Mouse (Mus musculus) left cerebral cortex, postnatal 4 days (tissue): ENCODE results near the gene Vwa8. TPM values are rescaled to one million over a fixed set of nuclear protein-coding genes. Genes with fewer than 3 reads are reported as not detected.
"Not testable (repeated sequence)": the region's sequence is repeated elsewhere in the genome, so short reads cannot be mapped to it uniquely, and the experiment has no call there.

Source experiments
- DNase-seq: peaks from one replicate; pipeline ENCODE4 v3.0.0-alpha.2; 2022
- intact Hi-C: fragments of 180-260 bp; cut with DNase I; formaldehyde crosslinking; loops from one replicate; pipeline ENCODE4 v1.15.1; 2025
- total RNA-seq, 2 experiments: library from RNA; stranded (reverse); gene quantifications; 2 replicates each; pipeline ENCODE4 v1.2.3; 2021

Gene Vwa8
- total RNA-seq, 2 experiments from 2014 or later = 16.8 to 17.1 TPM

GRCm38 (mm10) chr14:78955745-78956144 is 106.9 kb downstream of the Vwa8 start:
- intact Hi-C loops = no loop called here

GRCm38 (mm10) chr14:78970621-78971020 is 121.8 kb downstream of the Vwa8 start:
- no peak for DNase-seq
- intact Hi-C loops = no loop called here

More at GRCm38 (mm10) chr14:78955745-78956144, 106.9 kb downstream of the Vwa8 start:
- no peak for DNase-seq

- intact Hi-C loops = no loop called here
- no peak for DNase-seq
Measured at GRCm38 (mm10) chr14:78972424-78972823, 123.6 kb downstream of the Vwa8 start.

DNA sequence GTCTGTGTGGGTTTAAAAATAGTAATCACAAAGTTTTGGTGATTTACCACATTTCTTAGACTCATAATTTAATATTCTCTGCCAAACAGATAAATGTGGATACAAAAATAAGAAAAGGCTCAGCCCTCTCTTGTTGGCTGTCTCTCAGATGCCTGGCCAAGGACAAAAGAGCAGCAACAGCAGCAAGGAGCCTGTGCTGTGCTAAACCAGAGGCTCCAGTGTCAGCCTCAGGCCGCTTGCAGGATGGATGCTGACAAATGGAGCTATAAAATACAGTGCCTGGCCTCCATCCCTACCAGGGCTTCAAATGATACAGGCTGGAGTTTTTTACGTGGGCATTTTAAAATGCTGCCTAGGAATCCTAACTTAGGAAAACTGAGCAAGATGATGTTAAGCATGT is 134.3 kb downstream of the Vwa8 start:
- no peak for DNase-seq

GRCm38 (mm10) chr14:78984296-78984695 is 135.4 kb downstream of the Vwa8 start:
- intact Hi-C loops = no loop called here
- DNase-seq = no peak

More for the DNA sequence above, 134.3 kb downstream of the Vwa8 start:
- intact Hi-C loops = no loop called here

GRCm38 (mm10) chr14:78987543-78987942 is 138.7 kb downstream of the Vwa8 start:
- DNase-seq = no peak
- intact Hi-C loops = no loop called here

DNA sequence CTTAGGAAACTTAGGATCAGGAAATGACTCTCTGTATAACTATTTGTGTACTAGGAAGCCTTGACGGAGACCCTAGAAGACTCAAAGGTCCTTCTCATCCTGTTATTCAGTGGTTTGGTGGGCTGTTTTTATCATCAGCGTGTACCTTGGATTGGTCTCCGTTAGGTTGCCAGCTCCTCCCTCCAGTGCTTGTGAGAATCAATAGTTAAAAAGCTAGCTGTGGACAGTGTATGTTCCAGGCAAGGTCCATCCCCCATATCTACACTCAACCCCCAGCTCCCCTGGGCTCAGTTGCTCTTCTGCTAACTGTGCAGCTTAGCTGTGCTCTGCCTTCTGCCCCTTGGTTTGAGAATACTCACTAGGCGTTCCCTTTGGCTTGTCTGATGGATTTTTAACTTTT is 143.6 kb downstream of the Vwa8 start:
- intact Hi-C loops = no loop called here
- no peak for DNase-seq

DNA sequence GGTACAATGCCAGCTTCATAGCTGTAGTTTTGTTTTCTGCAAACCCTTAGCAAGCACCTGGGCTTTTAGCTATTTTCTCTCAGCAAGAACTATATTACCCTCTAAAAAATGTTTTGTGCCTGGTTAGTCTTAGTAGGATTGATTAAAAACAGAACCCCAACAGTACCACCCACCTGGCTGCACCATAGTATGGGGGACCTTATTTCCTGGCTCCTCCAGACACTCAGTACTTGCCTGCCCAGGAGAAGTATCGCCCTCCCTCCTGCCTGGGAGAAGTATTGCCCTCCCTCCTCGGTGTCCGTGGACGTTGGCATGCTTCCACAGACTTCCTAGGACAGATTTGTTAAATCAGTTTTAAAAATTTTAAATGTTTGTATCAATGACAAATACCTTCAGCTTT is 144.7 kb downstream of the Vwa8 start:
- DNase-seq = no peak
- intact Hi-C loops = no loop called here

DNA sequence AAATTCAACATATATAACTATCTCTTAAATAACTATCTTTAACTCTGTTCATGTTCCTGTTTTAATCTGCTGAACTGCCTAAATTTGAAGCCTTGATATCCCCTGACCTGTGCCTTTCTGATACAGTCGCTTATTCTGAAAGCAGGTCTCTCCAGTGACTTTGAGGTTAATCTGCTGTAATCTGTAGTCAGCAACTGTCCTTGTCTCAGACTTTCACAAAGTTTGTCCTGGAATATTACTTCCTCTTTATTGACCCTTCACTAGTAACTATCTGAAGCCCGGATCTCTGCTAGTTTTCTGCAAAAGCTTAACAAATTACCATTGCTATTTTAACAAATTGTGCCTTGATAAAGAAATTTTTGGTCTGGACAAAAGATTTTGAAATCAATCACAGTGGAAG is 147.5 kb downstream of the Vwa8 start:
- no peak for DNase-seq
- intact Hi-C loops = no loop called here

- intact Hi-C loops = no loop called here
- DNase-seq = peak; percentile 53
Measured at GRCm38 (mm10) chr14:79003576-79003975, 154.7 kb downstream of the Vwa8 start.

DNA sequence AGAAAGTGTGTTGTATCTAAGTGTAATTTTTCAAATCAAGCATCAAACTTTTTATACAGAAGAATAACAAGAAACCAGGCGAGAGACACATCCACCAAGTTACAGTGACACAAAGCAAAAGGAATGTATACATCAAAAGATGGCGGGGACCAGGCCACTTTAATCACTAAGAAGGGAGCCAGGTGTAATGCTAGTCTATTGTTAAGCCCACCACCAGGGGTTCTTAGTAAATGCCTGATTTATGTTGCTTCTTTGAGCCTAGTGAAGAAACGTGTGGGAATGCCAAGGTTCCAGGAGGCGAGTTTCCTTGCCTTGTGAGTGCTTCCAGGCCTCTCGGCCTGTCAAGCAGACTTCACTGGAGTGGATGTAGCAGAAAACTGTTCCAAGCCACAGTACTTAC is 168.9 kb downstream of the Vwa8 start:
- DNase-seq, intact Hi-C loops: not testable (repeated sequence)

GRCm38 (mm10) chr14:79018564-79018963 is 169.7 kb downstream of the Vwa8 start:
- DNase-seq = no peak
- intact Hi-C loops = no loop called here

DNA sequence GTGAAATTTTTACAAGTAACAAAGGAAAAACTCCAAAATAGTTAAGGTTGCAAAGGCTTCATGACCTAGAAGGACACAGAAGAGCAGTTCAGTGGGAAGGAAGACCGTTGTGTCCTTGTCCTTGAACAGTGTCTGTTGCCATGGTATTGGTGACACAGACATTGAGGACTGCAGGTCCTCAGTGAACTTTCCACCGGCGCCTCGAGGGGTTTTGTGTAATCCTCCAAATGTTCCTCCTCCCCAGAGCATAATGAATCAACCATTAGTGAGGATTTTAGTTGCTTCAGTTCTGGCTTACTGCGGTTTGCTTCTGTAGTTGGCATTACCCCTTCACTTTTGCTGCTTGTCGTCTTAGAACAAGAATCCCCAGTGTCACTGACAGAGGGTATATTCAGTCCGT is 172.9 kb downstream of the Vwa8 start:
- no peak for DNase-seq
- intact Hi-C loops = no loop called here

DNA sequence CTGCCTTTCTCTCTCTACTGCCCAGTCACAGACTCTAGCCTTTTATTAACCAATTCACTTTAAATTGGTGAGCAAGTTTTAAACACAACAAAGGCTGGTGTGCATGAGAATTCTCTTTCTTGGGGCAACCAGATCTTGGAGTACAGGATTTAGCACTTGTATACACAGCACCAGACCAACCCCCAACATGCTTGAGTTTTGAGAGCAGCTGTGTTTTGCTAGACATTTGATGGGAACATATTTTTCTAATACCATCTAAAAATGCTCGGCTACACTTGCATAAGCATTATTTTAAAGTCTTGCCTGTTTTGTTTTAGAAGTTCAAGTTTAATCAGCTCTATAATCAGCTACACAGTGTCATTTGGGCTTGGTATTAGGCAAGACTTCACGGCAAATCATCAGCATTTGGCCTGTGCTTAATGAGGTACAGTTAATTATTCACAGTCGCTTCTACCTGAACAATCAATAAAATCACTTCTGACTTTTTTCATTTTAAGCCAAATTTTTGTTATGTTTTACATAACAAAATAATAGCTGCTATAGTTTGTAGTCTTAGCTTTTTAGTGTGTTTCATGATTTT is 180.2 kb downstream of the Vwa8 start:
- intact Hi-C loops = no loop called here
- DNase-seq = no peak

DNA sequence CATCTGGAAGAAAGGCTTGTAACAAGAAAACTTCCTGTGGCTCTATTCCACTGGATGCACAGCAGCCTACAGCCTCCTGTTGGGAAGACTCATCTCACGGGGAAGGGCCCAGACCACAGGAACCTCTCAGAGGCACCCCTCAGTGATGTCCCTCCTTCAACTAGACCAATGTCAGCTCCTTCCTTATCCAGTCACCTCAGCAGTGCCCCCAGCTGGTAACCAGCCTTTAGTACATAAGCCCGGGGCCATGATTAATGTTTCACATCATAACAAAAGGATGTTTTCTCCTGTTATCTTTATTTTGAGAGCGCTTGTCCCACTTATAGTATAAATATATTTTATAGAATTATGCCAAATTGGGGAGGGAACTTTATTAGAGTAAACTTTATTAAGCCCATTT is 181.9 kb downstream of the Vwa8 start:
- intact Hi-C loops = no loop called here
- DNase-seq = peak; percentile 5

- no peak for DNase-seq
- intact Hi-C loops = no loop called here
Measured at GRCm38 (mm10) chr14:79031230-79031740, 182.4 kb downstream of the Vwa8 start.

GRCm38 (mm10) chr14:79033396-79033795 is 184.5 kb downstream of the Vwa8 start:
- intact Hi-C loops = no loop called here
- no peak for DNase-seq

- intact Hi-C loops = no loop called here
- DNase-seq = no peak
Measured at GRCm38 (mm10) chr14:79034511-79034913, 185.7 kb downstream of the Vwa8 start.

GRCm38 (mm10) chr14:79035575-79035974 is 186.7 kb downstream of the Vwa8 start:
- no peak for DNase-seq
- intact Hi-C loops = no loop called here

DNA sequence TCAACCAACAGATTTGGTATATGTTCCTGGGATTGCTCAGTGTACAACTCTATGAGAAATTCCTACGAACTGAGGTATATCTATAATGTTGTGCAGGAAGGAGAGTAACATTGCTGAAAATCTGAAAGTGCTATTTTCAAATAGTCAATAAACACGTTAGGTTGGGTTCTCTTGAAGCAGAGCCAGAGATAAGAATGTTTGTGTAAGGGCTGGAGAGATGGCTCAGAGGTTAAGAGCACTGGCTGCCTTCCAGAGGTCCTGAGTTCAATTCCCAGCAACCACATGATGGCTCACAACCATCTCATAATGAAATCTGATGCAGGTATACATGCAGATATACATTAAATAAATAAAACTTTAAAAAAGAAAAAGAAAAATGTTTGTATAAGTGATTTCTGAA is 198.3 kb downstream of the Vwa8 start:
- intact Hi-C loops = no loop called here
- DNase-seq = no peak

- intact Hi-C loops = no loop called here
- DNase-seq = no peak
Measured at GRCm38 (mm10) chr14:79047956-79048355, 199.1 kb downstream of the Vwa8 start.

DNA sequence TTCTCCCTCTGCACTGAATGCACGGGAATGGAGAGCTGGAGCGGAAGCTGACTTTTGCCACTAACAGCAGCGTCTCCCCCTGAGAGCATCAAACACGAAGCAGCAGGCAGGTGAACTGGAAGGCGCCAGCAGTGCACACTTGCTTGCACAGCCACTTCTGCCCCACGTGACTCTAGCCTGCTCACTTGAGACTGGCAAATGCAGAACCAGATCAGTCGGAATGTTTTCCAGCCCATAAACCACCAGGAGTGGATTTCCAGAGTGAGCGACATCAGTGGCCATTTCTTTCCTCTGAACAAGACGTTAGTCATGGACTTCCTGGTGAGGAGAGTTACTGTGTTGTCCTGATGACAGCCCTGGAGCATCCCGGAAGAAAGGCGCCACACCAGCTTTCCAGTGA is 200.7 kb downstream of the Vwa8 start:
- DNase-seq = no peak

DNA sequence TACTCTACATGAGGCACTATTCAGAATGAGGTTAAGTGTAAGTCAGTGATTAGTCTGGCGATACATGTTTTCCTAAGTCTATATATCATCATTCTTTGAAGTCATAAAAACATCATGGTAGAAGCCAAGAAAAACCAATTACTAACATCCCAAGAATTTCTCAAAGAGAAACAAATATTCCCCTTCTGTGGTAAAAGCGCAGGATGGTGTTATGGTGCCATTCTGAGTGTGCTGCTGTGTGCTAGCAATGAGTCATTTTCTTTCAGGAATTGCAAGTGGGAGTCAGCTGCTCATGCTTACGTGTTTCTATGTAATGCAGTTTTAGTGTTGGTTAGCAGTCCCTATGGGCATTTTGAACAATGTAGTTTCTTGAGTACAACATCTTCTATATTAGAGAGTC is 216.8 kb downstream of the Vwa8 start:
- no peak for DNase-seq
- intact Hi-C loops = no loop called here

More for the DNA sequence above, 200.7 kb downstream of the Vwa8 start:
- intact Hi-C loops = no loop called here
